Mouse (Mus musculus): ENCODE measurements around the gene Syne1.
A peak's percentile ranks its signal among the peaks of the same experiment; 100 is the strongest.

GRCm38 (mm10) chr10:5170425-5170824, 380.9 kb downstream of the Syne1 start:
- TF ChIP-seq CTCF (IDR thresholded peaks at IDR 0.05 in 2 of 3, conservative IDR thresholded peaks at IDR 0.05 in 1 of 3; ENCODE audit: control insufficient read depth in 1 of 3, insufficient read depth in 1 of 3, low read depth in 2 of 3, low read length in 3 of 3, poor library complexity in 1 of 3, severe bottlenecking in 1 of 3): peak; percentile 55 to 62 (median 59)
- no peak for TF ChIP-seq CHD2 (IDR thresholded peaks at IDR 0.05; ENCODE audit: low read length)
- TF ChIP-seq POLR2AphosphoS2 (IDR thresholded peaks at IDR 0.05; ENCODE audit: low read length): no peak
- TF ChIP-seq POLR2A (IDR thresholded peaks at IDR 0.05; ENCODE audit: control insufficient read depth in 1 of 2, insufficient read depth in 1 of 2, low read depth in 1 of 2, low read length in 2 of 2, poor library complexity in 1 of 2): no peak
- no peak for TF ChIP-seq MEF2A (IDR thresholded peaks at IDR 0.05; ENCODE audit: extremely low read depth, insufficient replicate concordance, low read depth, low read length, poor library complexity, severe bottlenecking)
- peak; percentile 59 for TF ChIP-seq ZC3H11A (IDR thresholded peaks at IDR 0.05; ENCODE audit: low read depth, low read length)
- no peak for TF ChIP-seq USF2 (IDR thresholded peaks at IDR 0.05; ENCODE audit: borderline replicate concordance in 1 of 2, insufficient read depth in 1 of 2, low read depth in 1 of 2, low read length in 2 of 2)

Data from MEL (cell line).